Mouse (Mus musculus): ENCODE data around the gene Cpsf4l.

The Cpsf4l gene

GRCm38 (mm10) chr11:113648690-113649352 lies 61.0 kb downstream of the Cpsf4l start, which contains the start of gene Cog1:
Gene Cog1 (plus strand): TSS chr11:113649169.
- ATAC-seq (ENCODE audit: insufficient number of reproducible peaks, low FRiP score, low TSS enrichment): no peak

Data from cerebellum, adult (tissue).